Mouse (Mus musculus) thymus, adult 2 months (tissue): ENCODE measurements around the gene Bcl3.

Source experiments
- CTCF ChIP-seq: fragments of 200-500 bp; IDR thresholded peaks from 2 replicates; pipeline ENCODE4 v1.5.1; 2012; ENCODE audit warnings: mild to moderate bottlenecking, control low read depth, low read length, moderate library complexity, borderline replicate concordance; ENCODE audit not compliant: control insufficient read depth, poor library complexity, insufficient read depth; ENCODE audit errors: extremely low read depth
- POLR2A ChIP-seq: fragments of 200-500 bp; IDR thresholded peaks from 2 replicates; pipeline ENCODE4 v1.6.1; 2012; ENCODE audit warnings: mild to moderate bottlenecking, low read length, control low read depth, moderate library complexity; ENCODE audit not compliant: control insufficient read depth, poor library complexity, insufficient read depth; ENCODE audit errors: extremely low read depth

DNA sequence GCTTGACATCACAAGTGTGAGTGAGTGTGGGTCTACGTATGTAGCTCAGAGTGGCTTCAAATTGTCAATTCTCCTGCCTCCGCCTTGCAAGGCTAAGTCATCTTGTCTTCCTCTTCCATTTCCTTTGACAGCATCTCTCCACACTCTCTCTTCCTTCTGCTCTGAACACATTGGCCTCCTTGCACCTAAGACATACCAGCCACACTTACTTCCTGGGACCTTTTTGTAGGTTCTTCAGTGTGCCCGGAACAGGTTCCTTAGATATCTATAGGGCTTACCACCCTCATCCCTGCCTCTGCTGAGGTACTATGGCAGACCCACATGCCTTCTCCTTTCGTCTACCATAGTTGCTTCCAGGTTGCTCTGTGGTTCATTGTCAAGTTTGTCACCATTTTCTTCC is 9.4 kb downstream of the Bcl3 start:
- TF ChIP-seq CTCF (no peak), POLR2A (no peak)
